Mouse (Mus musculus): ENCODE measurements at regions not wholly inside any gene's neighbourhood (a gene's known extent, or its start where the extent isn't known, plus 50 kb on each side); places are given as distances from the start of the nearest gene placed in this dataset.

DNA sequence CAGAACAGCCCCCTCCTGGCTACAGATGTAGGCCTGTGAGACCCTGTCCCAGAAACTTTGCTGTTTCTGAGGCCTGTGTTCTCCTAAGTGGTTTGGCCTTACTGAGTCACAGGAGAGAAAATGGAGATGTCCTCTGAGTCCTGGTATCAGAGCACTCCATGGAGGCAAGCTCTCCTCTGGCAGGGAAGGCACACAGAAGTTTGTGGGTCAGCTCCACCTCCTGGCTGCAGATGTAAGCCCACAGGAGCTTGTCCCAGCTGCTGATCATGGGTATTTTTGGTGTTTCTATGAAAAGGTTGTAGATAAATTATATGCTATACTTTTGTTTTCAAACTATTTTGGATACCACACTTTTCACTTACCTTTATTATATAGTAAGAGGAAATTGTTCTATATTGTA is 711.7 kb downstream of the Slitrk6 start:
- TF ChIP-seq RCOR1 (conservative IDR thresholded peaks at IDR 0.05; ENCODE audit: low read depth, low read length): no peak
- TF ChIP-seq NELFE (IDR thresholded peaks at IDR 0.05; ENCODE audit: low read depth, low read length): no peak
- no peak for TF ChIP-seq ETS1 (conservative IDR thresholded peaks at IDR 0.05; ENCODE audit: low read depth, low read length)
- TF ChIP-seq JUN (IDR thresholded peaks at IDR 0.05; ENCODE audit: insufficient read depth, low read depth, low read length): no peak
- no peak for TF ChIP-seq ZC3H11A (IDR thresholded peaks at IDR 0.05; ENCODE audit: low read depth, low read length)
- TF ChIP-seq SMC3 (IDR thresholded peaks at IDR 0.05; ENCODE audit: low read depth, low read length): no peak
- no peak for TF ChIP-seq EP300 (IDR thresholded peaks at IDR 0.05; ENCODE audit: low read length)
- TF ChIP-seq TCF12 (IDR thresholded peaks at IDR 0.05; ENCODE audit: low read depth, low read length): no peak
- no peak for TF ChIP-seq IRF4 (IDR thresholded peaks at IDR 0.05; ENCODE audit: low read depth, low read length)
- TF ChIP-seq UBTF (IDR thresholded peaks at IDR 0.05; ENCODE audit: low read depth, low read length): no peak
- no peak for TF ChIP-seq PAX5 (IDR thresholded peaks at IDR 0.05; ENCODE audit: low read length)
- DNase-seq (ENCODE audit: extremely low read depth): no peak
- in situ Hi-C loops (cut with MboI; ENCODE audit: low pct_ligation_motif_present, low pct_unique_long_range_greater_than_20kb, low sequenced_read_pairs) (no loop called here), dilution Hi-C loops (cut with MboI; ENCODE audit: extremely low pct_ligation_motif_present, extremely low pct_unique_long_range_greater_than_20kb, low sequenced_read_pairs) (no loop called here)
- Histone ChIP-seq H3K27me3 (replicated peaks) (no peaks in the 10 kb centered on the region), H3K36me3 (replicated peaks in 1 of 2; ENCODE audit: control insufficient read depth in 1 of 2, insufficient read depth in 1 of 2, low read length in 1 of 2) (no peaks in the 10 kb centered on the region), H3K4me3 (replicated peaks in 1 of 3; ENCODE audit: low read depth in 2 of 3, low read length in 2 of 3, poor library complexity in 1 of 3) (no peak overlapping the region), H3K9me3 (replicated peaks; ENCODE audit: low read length) (peaks cover 10% of the 10 kb centered on the region), H3K4me1 (ENCODE audit: control insufficient read depth in 1 of 2, insufficient read depth in 2 of 2) (no peaks in the 10 kb centered on the region), H3K4me2 (ENCODE audit: insufficient read depth, low read depth, poor library complexity, severe bottlenecking) (no peak overlapping the region), H3K79me2 (replicated peaks; ENCODE audit: control insufficient read depth, extremely low read depth, insufficient read depth, poor library complexity, severe bottlenecking) (no peaks in the 10 kb centered on the region), H3K9ac (ENCODE audit: insufficient read depth, low read depth) (no peak overlapping the region), H3K27ac (ENCODE audit: insufficient read depth, low read depth) (no peak overlapping the region)

GRCm38 (mm10) chr14:110021812-110022211 is 733.1 kb downstream of the Slitrk6 start:
- no peaks in the 10 kb centered on the region for H3K79me2 ChIP-seq (replicated peaks; ENCODE audit: control insufficient read depth, extremely low read depth, insufficient read depth, poor library complexity, severe bottlenecking)
- in situ Hi-C loops (cut with MboI; ENCODE audit: low pct_ligation_motif_present, low pct_unique_long_range_greater_than_20kb, low sequenced_read_pairs) (no loop called here), dilution Hi-C loops (cut with MboI; ENCODE audit: extremely low pct_ligation_motif_present, extremely low pct_unique_long_range_greater_than_20kb, low sequenced_read_pairs) (no loop called here)
- no peak overlapping the region for H3K9ac ChIP-seq (ENCODE audit: insufficient read depth, low read depth)
- no peak overlapping the region for H3K4me3 ChIP-seq (replicated peaks in 1 of 3; ENCODE audit: low read depth in 2 of 3, low read length in 2 of 3, poor library complexity in 1 of 3)
- H3K4me2 ChIP-seq (ENCODE audit: insufficient read depth, low read depth, poor library complexity, severe bottlenecking): no peak overlapping the region
- H3K4me1 ChIP-seq (ENCODE audit: control insufficient read depth in 1 of 2, insufficient read depth in 2 of 2): no peaks in the 10 kb centered on the region
- H3K9me3 ChIP-seq (replicated peaks; ENCODE audit: low read length): peaks cover 7% of the 10 kb centered on the region
- H3K27ac ChIP-seq (ENCODE audit: insufficient read depth, low read depth): no peak overlapping the region
- no peaks in the 10 kb centered on the region for H3K36me3 ChIP-seq (replicated peaks in 1 of 2; ENCODE audit: control insufficient read depth in 1 of 2, insufficient read depth in 1 of 2, low read length in 1 of 2)
- no peaks in the 10 kb centered on the region for H3K27me3 ChIP-seq (replicated peaks)
- no peak for DNase-seq (ENCODE audit: extremely low read depth)
- TF ChIP-seq USF1 (IDR thresholded peaks at IDR 0.05; ENCODE audit: low read depth, low read length) (no peak), USF2 (conservative IDR thresholded peaks at IDR 0.05; ENCODE audit: low read depth, low read length) (no peak), EP300 (IDR thresholded peaks at IDR 0.05; ENCODE audit: low read length) (no peak), JUND (conservative IDR thresholded peaks at IDR 0.05; ENCODE audit: low read depth, low read length) (no peak), MXI1 (IDR thresholded peaks at IDR 0.05; ENCODE audit: low read depth, low read length) (no peak), PAX5 (IDR thresholded peaks at IDR 0.05; ENCODE audit: low read length) (no peak), POLR2A (IDR thresholded peaks at IDR 0.05; ENCODE audit: low read depth, low read length) (no peak), CTCF (conservative IDR thresholded peaks at IDR 0.05 in 1 of 2, IDR thresholded peaks at IDR 0.05 in 1 of 2; ENCODE audit: low read depth in 2 of 2, low read length in 2 of 2) (no peak), HCFC1 (IDR thresholded peaks at IDR 0.05; ENCODE audit: low read depth, low read length) (no peak), ELF1 (IDR thresholded peaks at IDR 0.05; ENCODE audit: low read depth, low read length) (no peak)

Data from CH12.LX (cell line).